Mouse (Mus musculus) stomach, embryonic 16.5 days (tissue): ENCODE results near the gene Coro7. TPM values are rescaled to one million over a fixed set of nuclear protein-coding genes. Genes with fewer than 3 reads are reported as not detected.
"Not testable (repeated sequence)": the region's sequence is repeated elsewhere in the genome, so short reads cannot be mapped to it uniquely, and the experiment has no call there.

Source experiments
- ATAC-seq: fragments of 200-750 bp; cut with Nextera tagmentation; 2 replicates; pipeline ENCODE4 v1.8.0; 2017; ENCODE audit warnings: moderate number of reproducible peaks, moderate TSS enrichment; ENCODE audit not compliant: insufficient read depth, low FRiP score
- H3K27ac ChIP-seq: fragments of 300-500 bp; sonication (generic); 2 replicates; pipeline ENCODE4 v1.5.1; 2014; ENCODE audit warnings: low read length
- H3K27me3 ChIP-seq: fragments of 300-500 bp; sonication (generic); 2 replicates; pipeline ENCODE4 v1.6.1; 2014; ENCODE audit warnings: low read length, control low read depth, mixed read lengths; ENCODE audit not compliant: control insufficient read depth, insufficient read depth
- H3K36me3 ChIP-seq: fragments of 300-500 bp; sonication (generic); 2 replicates; pipeline ENCODE4 v1.6.1; 2014; ENCODE audit warnings: low read length; ENCODE audit not compliant: control insufficient read depth, insufficient read depth
- H3K4me1 ChIP-seq: fragments of 300-500 bp; sonication (generic); 2 replicates; pipeline ENCODE4 v1.6.1; 2014; ENCODE audit warnings: low read length, control low read depth, mixed read lengths; ENCODE audit not compliant: control insufficient read depth, insufficient read depth
- H3K4me2 ChIP-seq: fragments of 300-500 bp; sonication (generic); 2 replicates; pipeline ENCODE4 v1.6.1; 2014; ENCODE audit warnings: low read depth, low read length, mixed read lengths
- H3K4me3 ChIP-seq: fragments of 300-500 bp; sonication (generic); replicated peaks from 2 replicates; pipeline ENCODE4 v1.5.1; 2014; ENCODE audit warnings: mild to moderate bottlenecking, low read length
- H3K9ac ChIP-seq: fragments of 300-500 bp; sonication (generic); 2 replicates; pipeline ENCODE4 v1.6.1; 2014; ENCODE audit warnings: low read length
- H3K9me3 ChIP-seq: fragments of 300-500 bp; sonication (generic); replicated peaks from 2 replicates; pipeline ENCODE4 v1.6.1; 2016; ENCODE audit warnings: low read length, control low read depth; ENCODE audit not compliant: control insufficient read depth
- WGBS: fragments of 180-500 bp; shearing (Covaris S2); extraction: QIAGEN DNeasy Blood & Tissue Kit; methylation state at CpG from one replicate; pipeline ENCODE4 v1.1.7; 2014; 5-methylcytosine and 5-hydroxymethylcytosine counted together
- polyA plus RNA-seq: library from polyadenylated mRNA; unstranded; fragments of >200 nt; fragmentation: Nextera tagmentation; extraction: Ambion mirVana; gene quantifications from 2 replicates; pipeline ENCODE4 v1.2.1, GENCODE M21; 2015

The Coro7 gene
- polyA plus RNA-seq, 1 experiment from 2014 or later = 19.7 TPM

GRCm38 (mm10) chr16:4683581-4684456 is 4.2 kb upstream of the Coro7 start:
- peak overlapping the region; percentile 91 for H3K27ac ChIP-seq
- no peaks in the 10 kb centered on the region for H3K9me3 ChIP-seq
- H3K36me3 ChIP-seq = no peaks in the 10 kb centered on the region
- peak overlapping the region; percentile 98 for H3K4me3 ChIP-seq
- WGBS = under 1% methylated on average over 54 of the region's 54 CpGs
- ATAC-seq = peak; percentile 89
- peaks cover 11% of the 10 kb centered on the region for H3K4me1 ChIP-seq
- H3K27me3 ChIP-seq = no peaks in the 10 kb centered on the region
- peak overlapping the region; percentile 98 for H3K4me2 ChIP-seq
- H3K9ac ChIP-seq = peak overlapping the region; percentile 98

GRCm38 (mm10) chr16:4683193-4683580 is 3.6 kb upstream of the Coro7 start:
- 23% methylated on average over 9 of the region's 9 CpGs for WGBS

GRCm38 (mm10) chr16:4682628-4683179 is 3.1 kb upstream of the Coro7 start:
- peak overlapping the region; percentile 91 for H3K27ac ChIP-seq
- peaks cover 16% of the 10 kb centered on the region for H3K4me1 ChIP-seq
- no peaks in the 10 kb centered on the region for H3K27me3 ChIP-seq
- H3K36me3 ChIP-seq = no peaks in the 10 kb centered on the region
- H3K4me2 ChIP-seq = peak overlapping the region; percentile 78; the same call in 1 of the 2 replicates
- no peak overlapping the region for H3K4me3 ChIP-seq
- peak overlapping the region; percentile 98 for H3K9ac ChIP-seq
- 73% methylated on average over 4 of the region's 4 CpGs for WGBS
- H3K9me3 ChIP-seq = no peaks in the 10 kb centered on the region
- ATAC-seq = no peak

More at GRCm38 (mm10) chr16:4683193-4683580, 3.6 kb upstream of the Coro7 start:
- Histone ChIP-seq H3K4me1 (peaks cover 16% of the 10 kb centered on the region), H3K9ac (peak overlapping the region; percentile 98), H3K27ac (peak overlapping the region; percentile 91), H3K4me3 (peak overlapping the region; percentile 98), H3K4me2 (peak overlapping the region; percentile 78), H3K9me3 (no peaks in the 10 kb centered on the region), H3K36me3 (no peaks in the 10 kb centered on the region), H3K27me3 (no peaks in the 10 kb centered on the region)
- ATAC-seq = no peak

- not testable (repeated sequence) for H3K27ac ChIP-seq, H3K9me3 ChIP-seq, H3K36me3 ChIP-seq, H3K4me2 ChIP-seq, H3K9ac ChIP-seq, ATAC-seq, H3K4me3 ChIP-seq, H3K27me3 ChIP-seq
- H3K4me1 ChIP-seq = peaks cover 16% of the 10 kb centered on the region
- WGBS = 78% methylated on average over 3 of the region's 3 CpGs
Observed at GRCm38 (mm10) chr16:4680922-4681455, 1.4 kb upstream of the Coro7 start.

- H3K36me3 ChIP-seq = 0 out of 2 replicates have a peak, but pooled peaks cover 3% of the 10 kb centered on the region
- ATAC-seq = no peak
- H3K27ac ChIP-seq = no peak overlapping the region
- no peaks in the 10 kb centered on the region for H3K9me3 ChIP-seq
- WGBS = 75% methylated on average over 5 of the region's 5 CpGs
- no peaks in the 10 kb centered on the region for H3K27me3 ChIP-seq
- peaks cover 9% of the 10 kb centered on the region for H3K4me1 ChIP-seq
- 0 out of 2 replicates have a peak overlapping the region, but pooled peaks have one; percentile 94 for H3K4me2 ChIP-seq
- no peak overlapping the region for H3K9ac ChIP-seq
- H3K4me3 ChIP-seq = no peak overlapping the region
Observed at GRCm38 (mm10) chr16:4678080-4678479, 1.5 kb downstream of the Coro7 start.

- H3K9me3 ChIP-seq = no peaks in the 10 kb centered on the region
- no peaks in the 10 kb centered on the region for H3K27me3 ChIP-seq
- ATAC-seq = no peak
- H3K36me3 ChIP-seq = 0 out of 2 replicates have a peak, but pooled peaks cover 5% of the 10 kb centered on the region
- H3K4me3 ChIP-seq = no peak overlapping the region
- peaks cover 7% of the 10 kb centered on the region for H3K4me1 ChIP-seq
- 93% methylated on average over 5 of the region's 5 CpGs for WGBS
- H3K27ac ChIP-seq = no peak overlapping the region
- no peak overlapping the region for H3K9ac ChIP-seq
- no peak overlapping the region for H3K4me2 ChIP-seq
Observed at GRCm38 (mm10) chr16:4676836-4677235, 2.7 kb downstream of the Coro7 start.

GRCm38 (mm10) chr16:4674091-4674490 is 5.5 kb downstream of the Coro7 start:
- no peak overlapping the region for H3K27ac ChIP-seq
- H3K9me3 ChIP-seq = no peaks in the 10 kb centered on the region
- H3K27me3 ChIP-seq = no peaks in the 10 kb centered on the region
- H3K4me2 ChIP-seq = no peak overlapping the region
- H3K9ac ChIP-seq = no peak overlapping the region
- no peak for ATAC-seq
- 77% methylated on average over 4 of the region's 4 CpGs for WGBS
- H3K4me1 ChIP-seq = peaks cover 7% of the 10 kb centered on the region
- H3K36me3 ChIP-seq = 0 out of 2 replicates have a peak, but pooled peaks cover 5% of the 10 kb centered on the region
- no peak overlapping the region for H3K4me3 ChIP-seq

GRCm38 (mm10) chr16:4670317-4670716 is 9.3 kb downstream of the Coro7 start:
- H3K9me3 ChIP-seq = no peaks in the 10 kb centered on the region
- WGBS = 69% methylated on average over 5 of the region's 5 CpGs
- H3K4me3 ChIP-seq = no peak overlapping the region
- no peak overlapping the region for H3K9ac ChIP-seq
- no peak overlapping the region for H3K27ac ChIP-seq
- no peak for ATAC-seq
- H3K4me1 ChIP-seq = no peaks in the 10 kb centered on the region
- H3K36me3 ChIP-seq = peaks cover 2% of the 10 kb centered on the region; the same call in 1 of the 2 replicates
- no peaks in the 10 kb centered on the region for H3K27me3 ChIP-seq
- H3K4me2 ChIP-seq = no peak overlapping the region
